Mouse (Mus musculus) kidney, adult 8-10 months (tissue): ENCODE measurements around the gene Hsd17b10.

Experiments used
- DNase-seq, 2 experiments: peaks; one replicate each; pipeline ENCODE4 v3.0.0; 2022

The Hsd17b10 gene

DNA sequence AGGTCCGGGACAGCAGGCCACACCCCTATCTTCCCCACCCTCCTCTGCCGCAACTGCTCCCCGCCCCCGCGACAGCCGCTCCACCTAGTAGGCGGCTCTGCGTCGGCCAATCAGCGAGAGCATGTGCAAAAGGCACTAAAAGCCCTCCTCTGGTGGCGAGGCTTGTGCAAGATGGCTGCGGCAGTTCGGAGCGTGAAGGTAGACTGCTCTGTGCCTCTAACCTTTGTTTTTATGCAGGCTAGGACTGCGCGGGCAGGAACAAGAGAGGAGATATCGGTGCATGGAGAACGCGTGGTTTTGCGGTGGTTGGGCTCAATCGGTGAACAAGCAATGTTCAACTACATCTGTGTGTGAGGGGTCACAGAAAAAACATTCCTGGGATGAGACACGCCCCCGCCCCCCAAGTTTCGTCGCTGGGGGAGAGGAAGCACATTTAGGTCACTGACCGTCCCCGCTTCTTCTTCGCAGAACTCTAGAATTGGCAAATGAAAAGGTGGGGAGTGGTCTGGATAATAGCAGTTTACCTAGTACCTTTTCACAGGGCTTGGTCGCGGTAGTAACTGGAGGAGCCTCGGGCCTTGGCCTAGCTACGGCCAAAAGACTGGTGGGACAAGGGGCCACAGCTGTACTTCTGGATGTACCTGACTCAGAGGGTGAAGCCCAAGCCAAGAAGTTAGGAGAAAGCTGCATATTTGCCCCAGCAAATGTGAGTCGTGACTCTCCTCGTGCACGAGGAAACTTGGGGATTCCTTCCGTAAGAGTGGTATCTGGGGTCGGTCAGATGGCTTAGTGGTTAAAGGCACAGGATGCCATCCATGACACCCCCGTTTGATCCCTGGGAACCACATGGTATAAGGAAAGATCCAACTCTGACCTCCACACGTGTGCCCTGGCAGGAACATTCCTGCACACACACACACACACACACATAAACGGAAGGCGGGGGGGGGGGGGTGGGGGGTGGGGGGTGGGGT is at the start of gene Hsd17b10:
TSS of gene Hsd17b10 (plus strand) at position 109 of the 974 bp plus-strand sequence.
- DNase-seq: peak; percentile 86

DNA sequence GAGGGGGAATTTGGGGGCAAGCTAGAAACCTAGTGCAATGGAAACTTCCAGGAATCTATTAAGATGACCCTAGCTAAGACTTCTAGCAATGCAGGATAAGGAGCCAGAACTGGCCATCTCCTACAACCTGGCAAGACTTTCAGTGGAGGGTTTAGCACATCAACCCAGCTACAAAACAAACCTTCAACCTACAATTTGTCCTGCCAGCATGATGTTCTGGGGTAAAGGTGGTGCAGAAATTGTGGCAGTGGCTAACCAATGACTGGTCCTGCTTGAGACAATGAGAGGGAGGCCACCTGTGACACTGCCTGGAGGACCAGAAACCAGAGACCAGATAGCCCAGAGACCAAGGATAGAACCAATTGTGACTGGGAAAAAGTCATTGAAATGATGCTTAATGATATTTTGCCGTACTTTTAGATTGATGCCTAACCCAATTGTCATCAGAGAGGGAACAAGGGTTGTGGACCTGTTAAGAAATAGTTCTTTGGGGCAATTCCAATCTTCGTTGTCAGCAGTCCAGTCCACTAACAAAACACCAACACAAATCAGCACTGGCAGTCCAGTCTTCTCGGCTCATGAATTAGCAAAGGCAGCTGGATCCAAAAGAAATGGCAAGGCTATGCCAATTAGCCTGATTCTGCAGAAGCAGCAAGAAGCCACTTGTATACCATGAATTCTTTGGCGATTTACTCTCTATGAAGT is 2.5 kb upstream of the Hsd17b10 start:
- no peak for DNase-seq

DNA sequence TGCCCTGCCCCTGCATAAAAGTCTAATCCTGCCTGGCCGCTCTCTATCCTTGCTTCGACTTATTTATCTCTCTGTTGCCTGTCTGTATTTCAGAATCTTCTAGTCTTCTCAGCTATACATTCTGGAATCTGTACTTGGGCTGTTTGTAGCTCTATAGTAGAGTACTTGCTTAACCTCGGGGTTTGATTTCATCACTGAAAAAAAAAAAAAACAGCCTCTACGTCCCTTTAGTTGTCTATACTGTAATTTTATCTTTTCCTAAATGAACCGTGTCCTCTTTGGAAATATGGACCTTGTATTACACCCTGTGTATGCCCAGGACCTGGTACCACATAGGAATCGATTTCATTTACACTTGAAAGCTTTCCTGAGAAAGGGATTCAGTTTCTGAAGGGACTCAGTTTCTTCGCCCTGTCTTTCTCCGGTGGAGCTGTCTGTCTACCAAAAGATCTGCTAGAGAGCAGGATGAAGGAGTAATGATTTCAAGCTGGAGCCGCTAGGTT is 412 bp upstream of the Hsd17b10 start:
- no peak for DNase-seq

DNA sequence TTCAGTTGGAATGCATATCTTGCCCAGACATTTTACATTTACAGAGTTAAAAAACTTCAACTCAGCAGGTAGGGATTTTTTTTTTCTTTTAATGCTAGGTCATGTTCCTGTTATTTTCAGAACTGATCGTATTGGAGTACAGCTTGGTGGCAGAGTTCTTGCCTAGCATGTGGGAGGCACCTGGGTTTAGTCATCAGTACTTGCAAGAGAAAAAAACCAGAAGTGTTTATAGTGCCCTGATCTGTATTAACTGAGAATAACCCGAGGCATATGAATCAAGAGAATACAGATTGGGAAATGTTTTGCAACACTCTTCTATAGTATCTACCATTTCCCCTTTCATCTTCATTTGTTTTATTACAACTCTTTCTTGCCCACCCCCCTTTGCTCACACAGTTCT is 1.2 kb downstream of the Hsd17b10 start:
- DNase-seq: no peak

DNA sequence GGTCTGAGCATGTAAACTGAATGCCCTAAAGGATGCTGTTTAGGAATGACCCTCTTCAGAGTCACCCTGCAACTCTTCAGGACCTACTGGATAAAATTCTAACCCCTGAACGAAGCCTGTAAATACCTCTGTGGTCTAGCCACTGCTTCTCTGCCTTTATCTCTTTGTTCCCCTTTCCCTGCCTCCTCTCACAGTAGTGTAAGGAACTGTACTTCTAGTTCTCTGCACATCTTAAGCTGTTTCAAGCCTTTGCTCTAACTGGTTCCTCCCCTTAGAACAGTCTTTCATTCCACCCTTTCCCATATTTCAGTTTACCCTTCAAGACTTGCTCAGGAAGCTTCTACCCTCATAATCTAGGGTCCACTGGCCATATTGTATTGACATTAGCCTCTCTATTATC is 6.2 kb downstream of the Hsd17b10 start:
- no peak for DNase-seq

DNA sequence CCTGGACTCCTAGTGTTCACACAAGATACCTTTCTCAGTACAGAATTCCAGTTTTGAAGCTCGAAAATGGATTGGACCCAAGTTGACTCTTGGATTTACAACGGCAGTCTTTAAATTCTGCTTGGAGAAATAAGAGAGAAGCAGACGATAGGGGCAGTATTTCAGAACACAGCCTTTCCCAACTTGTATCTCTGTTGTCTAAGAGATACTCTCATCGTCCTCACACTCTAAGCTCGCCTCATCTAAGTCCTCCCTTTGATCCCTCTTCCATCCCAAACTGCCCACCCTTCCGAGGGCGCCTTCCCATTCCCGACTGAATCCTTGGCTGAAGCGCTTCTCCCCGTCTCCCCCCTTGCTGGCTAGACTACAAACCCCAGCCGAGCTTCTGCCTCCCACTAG is 14.1 kb downstream of the Hsd17b10 start:
- DNase-seq: no peak

DNA sequence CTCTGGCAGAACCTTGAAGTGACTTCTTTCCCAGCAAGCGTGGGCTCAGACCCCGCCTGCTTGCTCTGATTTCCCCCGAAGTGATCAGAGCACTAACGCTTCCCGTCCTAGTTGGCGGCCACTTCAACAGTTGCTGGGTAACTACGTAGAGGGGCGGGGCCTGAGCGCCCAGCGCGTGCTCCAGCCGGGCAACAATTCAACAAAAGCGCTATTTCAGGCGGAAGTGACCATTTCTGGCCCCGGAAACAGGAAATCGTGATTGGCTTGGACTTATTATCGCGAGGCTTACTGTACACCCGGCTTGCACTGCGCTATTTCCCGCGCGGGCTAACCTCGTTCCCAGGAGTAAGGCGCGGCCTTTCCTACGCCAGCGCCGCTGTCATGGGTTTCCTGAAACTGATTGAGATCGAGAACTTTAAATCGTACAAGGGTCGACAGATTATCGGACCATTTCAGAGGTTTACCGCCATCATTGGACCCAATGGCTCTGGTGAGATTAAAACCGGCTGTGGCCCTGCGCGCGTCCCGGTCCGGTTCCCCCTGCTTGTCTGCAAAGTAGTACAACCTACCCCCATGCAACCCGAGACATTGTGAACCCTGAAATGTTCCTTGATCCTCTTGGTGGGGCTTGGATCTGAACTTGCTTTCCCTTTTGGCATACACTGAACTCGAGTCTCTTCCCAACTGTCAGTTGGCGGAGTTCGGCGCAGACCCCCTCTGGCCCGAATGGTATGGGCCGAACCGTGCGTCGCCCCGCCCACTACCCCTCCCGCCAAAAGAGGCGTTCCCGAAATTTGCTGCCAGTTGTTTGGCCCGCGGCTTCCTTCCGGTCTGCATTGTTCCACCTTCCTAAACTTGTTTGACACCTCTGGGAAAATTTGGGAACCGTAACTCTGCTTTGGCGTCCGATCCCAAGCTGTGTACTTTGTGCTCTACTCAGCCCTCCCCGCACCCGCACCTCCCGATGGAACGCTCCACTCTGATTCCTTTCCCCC is 14.8 kb downstream of the Hsd17b10 start, which contains the start of the genes Ribc1 and Smc1a:
TSS of gene Ribc1 (minus strand) at position 145 of the 995 bp plus-strand sequence.
TSS of gene Smc1a (plus strand) at position 278 of the 995 bp plus-strand sequence.
- peak; percentile 93 to 95 for DNase-seq

DNA sequence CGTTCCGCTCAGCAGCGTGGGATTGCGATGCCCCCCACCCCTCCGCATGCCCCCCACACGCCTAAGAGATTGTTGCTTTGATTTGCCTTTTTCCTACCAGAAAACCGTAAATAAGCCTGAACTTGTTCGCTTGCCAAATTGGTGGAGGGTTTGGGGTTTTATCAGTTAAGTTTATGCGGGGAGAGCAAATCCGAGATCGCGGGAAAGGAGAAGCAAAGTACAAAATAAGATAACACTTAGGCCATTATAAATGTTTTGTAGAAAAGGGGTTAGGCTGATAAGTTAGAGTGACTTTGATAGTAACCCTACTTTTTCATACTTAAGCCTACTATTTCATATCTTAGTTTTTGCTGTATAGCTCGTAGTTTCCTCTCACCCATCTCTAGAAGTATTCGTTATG is 15.5 kb downstream of the Hsd17b10 start:
- DNase-seq: no peak

DNA sequence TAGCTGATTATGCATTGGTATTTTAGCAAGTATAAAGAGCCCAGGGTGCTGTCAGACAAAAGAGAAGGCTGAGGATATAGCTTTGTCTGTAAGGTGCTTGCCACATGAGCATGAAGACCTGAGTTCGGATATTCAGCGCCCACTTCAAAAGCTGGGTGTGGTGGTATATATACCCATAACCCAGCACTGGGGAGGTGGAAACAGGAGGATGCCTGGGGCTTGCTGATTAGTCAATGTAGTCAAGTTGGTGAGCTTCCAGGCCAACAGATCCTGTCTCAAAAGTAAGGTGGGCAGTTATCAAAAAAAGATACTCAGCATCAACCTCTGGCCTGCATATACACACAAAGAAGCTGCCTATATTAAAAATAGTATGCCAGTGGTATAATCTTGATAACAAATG is 17.6 kb downstream of the Hsd17b10 start:
- DNase-seq: no peak

DNA sequence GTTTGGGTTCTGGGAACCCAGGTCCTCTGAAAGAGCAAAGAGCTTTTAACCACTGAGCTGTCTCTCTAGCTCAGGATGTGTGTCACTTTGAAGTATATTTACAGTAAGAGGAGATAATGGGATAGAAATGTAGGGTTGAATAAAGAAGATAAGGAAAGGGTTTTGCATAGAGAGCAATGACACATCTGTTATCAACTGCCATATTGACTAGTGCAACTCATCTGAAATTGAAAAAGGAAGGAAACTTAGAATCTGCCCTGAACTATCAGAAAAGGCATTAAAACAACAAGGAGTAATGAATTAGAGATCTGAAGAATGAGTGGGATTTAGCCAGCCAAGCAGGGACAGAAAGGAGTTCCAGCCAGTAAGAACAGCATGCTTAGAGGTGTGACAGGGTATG is 38.2 kb downstream of the Hsd17b10 start:
- DNase-seq: no peak

DNA sequence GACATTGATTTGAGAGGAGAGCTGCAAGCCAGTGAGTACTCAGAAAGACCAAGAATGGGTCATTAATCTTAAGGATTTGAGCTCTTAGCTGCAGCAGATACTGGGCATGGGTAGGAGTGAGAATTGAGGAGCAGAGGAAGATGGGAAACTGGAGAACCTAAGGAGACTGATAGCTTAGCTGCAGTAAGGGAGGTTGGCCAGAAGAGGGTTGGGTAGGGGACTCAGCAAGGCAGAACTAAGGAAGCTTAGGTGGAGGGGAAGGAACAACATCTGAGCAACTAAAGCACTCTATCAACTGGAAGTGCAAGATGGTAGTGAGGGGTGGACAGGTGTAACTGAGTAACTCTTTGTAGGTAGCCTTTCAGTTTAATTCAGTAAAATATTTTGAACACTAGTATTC is 45.6 kb downstream of the Hsd17b10 start:
- no peak for DNase-seq

DNA sequence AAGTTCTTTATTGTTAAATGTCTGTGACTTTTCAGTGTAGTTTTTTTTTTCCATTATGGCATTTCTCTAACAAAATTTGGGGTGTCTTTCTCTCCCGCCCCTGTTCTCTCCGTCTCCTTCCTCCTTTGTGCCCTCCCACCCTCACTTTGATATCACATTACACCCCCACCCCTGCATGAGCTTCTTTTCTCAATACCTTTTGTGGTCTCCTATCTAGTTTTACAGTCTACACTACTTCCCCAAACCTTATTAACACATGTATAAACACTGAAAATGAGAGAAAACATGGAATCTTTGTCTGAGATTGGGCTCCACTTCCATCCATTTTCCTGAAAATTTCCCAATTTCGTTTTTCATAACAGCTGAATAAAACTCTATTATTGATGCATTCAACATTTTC is 50.9 kb downstream of the Hsd17b10 start:
- DNase-seq: no peak
